Mouse (Mus musculus) myocyte (in vitro differentiated cells): ENCODE measurements around the gene Sprr4.

ENCODE experiments used
- E2F4 ChIP-seq: IDR thresholded peaks from one replicate; pipeline ENCODE4 v1.6.1; 2011; ENCODE audit warnings: mild to moderate bottlenecking, control low read depth, moderate library complexity; ENCODE audit not compliant: insufficient read depth
- MAX ChIP-seq: IDR thresholded peaks from one replicate; pipeline ENCODE4 v1.6.1; 2011; ENCODE audit warnings: low read depth, mild to moderate bottlenecking, control low read depth
- POLR2A ChIP-seq: IDR thresholded peaks from one replicate; pipeline ENCODE4 v1.6.1; 2011; ENCODE audit warnings: low read depth, mild to moderate bottlenecking, control low read depth, moderate library complexity; ENCODE audit not compliant: insufficient read length
- TCF12 ChIP-seq: IDR thresholded peaks from one replicate; pipeline ENCODE4 v1.6.1; 2011; ENCODE audit warnings: mild to moderate bottlenecking, control low read depth; ENCODE audit not compliant: poor library complexity, insufficient read depth, severe bottlenecking
- USF1 ChIP-seq: IDR thresholded peaks from one replicate; pipeline ENCODE4 v1.6.1; 2011; ENCODE audit warnings: low read depth, mild to moderate bottlenecking, control low read depth, moderate library complexity

DNA sequence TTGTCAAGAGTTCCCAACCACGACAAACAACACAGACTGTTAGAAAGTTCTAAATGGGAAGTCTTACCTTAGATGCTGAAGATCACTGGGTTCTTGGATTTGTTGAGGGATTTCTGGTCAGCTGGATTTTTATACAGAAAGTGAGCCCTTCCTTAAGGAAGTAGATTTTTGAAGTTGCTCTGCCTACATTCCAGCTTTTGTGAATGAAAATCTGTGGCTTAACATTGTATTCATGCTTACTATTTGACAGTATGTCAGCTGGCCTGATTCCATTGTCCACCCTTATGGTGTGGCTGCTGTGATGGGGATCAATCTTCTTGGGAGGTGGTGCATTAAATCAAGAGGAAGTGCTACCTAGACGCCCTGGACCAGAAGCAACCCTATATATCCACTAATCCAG is 41.7 kb downstream of the Sprr4 start, which contains the start of gene Sprr3:
- no peak for TF ChIP-seq MAX
- TF ChIP-seq POLR2A, result no peak
- TF ChIP-seq E2F4, result no peak
- TF ChIP-seq TCF12, result no peak
- no peak for TF ChIP-seq USF1
